Mouse (Mus musculus) forebrain, embryonic 14.5 days (tissue): ENCODE measurements at regions not wholly inside any gene's neighbourhood (a gene's known extent, or its start where the extent isn't known, plus 50 kb on each side); places are given as distances from the start of the nearest gene placed in this dataset.

Source experiments
- ATAC-seq: fragments of 200-750 bp; cut with Nextera tagmentation; 2 replicates; pipeline ENCODE4 v1.8.0; 2017; ENCODE audit warnings: mild to moderate bottlenecking, moderate library complexity
- DNase-seq: peaks from one replicate; pipeline ENCODE4 v3.0.0-alpha.2; 2015; ENCODE audit warnings: low spot score
- H3K27ac ChIP-seq: fragments of 300-500 bp; sonication (generic); 2 replicates; pipeline ENCODE4 v1.5.1; 2014; ENCODE audit warnings: low read depth, mild to moderate bottlenecking, control low read depth, low read length, moderate library complexity
- H3K27me3 ChIP-seq: fragments of 300-500 bp; sonication (generic); replicated peaks from 2 replicates; pipeline ENCODE4 v1.6.1; 2014; ENCODE audit warnings: low read length, control low read depth, mixed read lengths; ENCODE audit not compliant: control insufficient read depth, insufficient read depth
- H3K36me3 ChIP-seq: fragments of 300-500 bp; sonication (generic); 2 replicates; pipeline ENCODE4 v1.6.1; 2014; ENCODE audit warnings: low read length, control low read depth; ENCODE audit not compliant: control insufficient read depth, insufficient read depth
- H3K4me1 ChIP-seq: fragments of 300-500 bp; sonication (generic); 2 replicates; pipeline ENCODE4 v1.6.1; 2014; ENCODE audit warnings: antibody characterized with exemption, low read length, control low read depth; ENCODE audit not compliant: control insufficient read depth, insufficient read depth
- H3K4me2 ChIP-seq: fragments of 300-500 bp; sonication (generic); 2 replicates; pipeline ENCODE4 v1.6.1; 2014; ENCODE audit warnings: mild to moderate bottlenecking, control low read depth, low read length
- H3K4me3 ChIP-seq: fragments of 300-500 bp; sonication (generic); 2 replicates; pipeline ENCODE4 v1.5.1; 2014; ENCODE audit warnings: low read depth, low read length, control low read depth
- H3K9ac ChIP-seq: fragments of 300-500 bp; sonication (generic); 2 replicates; pipeline ENCODE4 v1.6.1; 2014; ENCODE audit warnings: mild to moderate bottlenecking, low read length, control low read depth, moderate library complexity
- H3K9me3 ChIP-seq: fragments of 300-500 bp; sonication (generic); replicated peaks from 2 replicates; pipeline ENCODE4 v1.6.1; 2016; ENCODE audit warnings: low read length, control low read depth, mixed read lengths; ENCODE audit not compliant: control insufficient read depth
- WGBS: fragments of 180-500 bp; shearing (Covaris S2); extraction: QIAGEN DNeasy Blood & Tissue Kit; methylation state at CpG from one replicate; pipeline ENCODE4 v1.1.7; 2014; 5-methylcytosine and 5-hydroxymethylcytosine counted together

DNA sequence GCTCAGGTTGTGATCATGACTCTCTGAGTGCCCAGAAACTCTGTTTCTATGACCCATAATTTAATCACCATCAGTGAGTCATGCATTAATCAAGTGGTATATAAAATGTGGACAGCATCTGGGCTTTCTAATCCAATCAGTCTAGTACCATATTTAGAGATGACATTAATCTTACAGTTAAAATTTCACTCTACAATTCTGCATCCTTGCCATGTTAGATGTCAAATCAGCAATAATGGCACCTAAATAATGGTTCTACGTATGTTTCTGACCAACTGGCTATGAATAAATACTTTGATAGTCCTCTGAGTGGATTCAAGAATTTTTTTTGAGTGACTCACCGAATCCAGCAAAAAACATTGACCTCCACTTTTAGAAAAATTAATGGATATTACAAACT, 383.0 kb upstream of the Gm12666 start:
- Histone ChIP-seq H3K9me3 (no peaks in the 10 kb centered on the region), H3K4me3 (no peak overlapping the region), H3K4me2 (no peak overlapping the region), H3K27me3 (no peaks in the 10 kb centered on the region), H3K36me3 (no peaks in the 10 kb centered on the region), H3K9ac (no peak overlapping the region), H3K4me1 (no peaks in the 10 kb centered on the region), H3K27ac (no peak overlapping the region)
- ATAC-seq (no peak), DNase-seq (no peak)
- WGBS: 86% methylated on average over 2 of the region's 2 CpGs

DNA sequence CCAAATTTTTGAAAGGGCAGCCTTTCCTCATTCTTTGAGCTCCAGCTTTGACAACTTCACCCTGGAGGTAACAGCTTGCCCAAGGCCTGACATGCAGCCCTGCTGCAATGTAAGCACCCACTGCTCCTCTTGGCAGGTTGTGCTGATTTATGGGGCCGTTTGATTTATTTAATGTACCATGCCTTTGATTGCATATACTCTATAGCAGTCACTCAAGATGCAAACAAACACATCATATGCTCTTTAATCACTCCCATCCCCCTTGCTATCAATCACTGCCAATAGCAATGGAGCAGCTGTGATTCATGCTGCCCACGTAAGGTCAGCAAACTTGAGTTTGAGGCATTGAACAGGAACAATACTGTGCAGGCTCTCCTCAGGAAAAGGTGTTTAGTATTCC, 373.8 kb upstream of the Gm12666 start:
- Histone ChIP-seq H3K4me3 (no peak overlapping the region), H3K9ac (no peak overlapping the region), H3K27me3 (no peaks in the 10 kb centered on the region), H3K4me2 (no peak overlapping the region), H3K9me3 (no peaks in the 10 kb centered on the region), H3K36me3 (no peaks in the 10 kb centered on the region), H3K27ac (no peak overlapping the region), H3K4me1 (no peaks in the 10 kb centered on the region)
- ATAC-seq (no peak), DNase-seq (no peak)
- 67% methylated on average over 2 of the region's 2 CpGs for WGBS

DNA sequence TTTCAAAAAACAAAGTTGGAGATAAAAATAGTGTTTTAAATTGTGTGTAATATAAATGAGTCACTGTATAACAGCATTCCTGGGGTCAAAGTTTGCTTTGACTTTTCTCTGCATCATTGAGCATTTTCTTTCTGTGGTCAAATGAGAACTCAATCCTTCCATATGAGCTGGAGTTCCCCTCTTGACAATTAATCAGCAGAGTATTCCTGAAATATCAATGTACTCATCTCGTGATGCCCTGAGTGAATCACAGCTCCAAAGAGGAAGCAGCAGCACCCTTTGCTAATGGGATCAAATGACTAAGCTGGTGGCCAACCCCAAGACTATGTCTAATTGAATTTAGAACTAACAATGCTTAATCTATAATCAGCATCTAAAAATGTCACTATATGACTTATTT, 363.6 kb upstream of the Gm12666 start:
- WGBS: 71% methylated on average over 1 of the region's 1 CpGs
- Histone ChIP-seq H3K9ac (no peak overlapping the region), H3K9me3 (no peaks in the 10 kb centered on the region), H3K27me3 (no peaks in the 10 kb centered on the region), H3K4me2 (no peak overlapping the region), H3K4me1 (no peaks in the 10 kb centered on the region), H3K4me3 (no peak overlapping the region), H3K27ac (no peak overlapping the region), H3K36me3 (no peaks in the 10 kb centered on the region)
- DNase-seq: no peak
- ATAC-seq: no peak

DNA sequence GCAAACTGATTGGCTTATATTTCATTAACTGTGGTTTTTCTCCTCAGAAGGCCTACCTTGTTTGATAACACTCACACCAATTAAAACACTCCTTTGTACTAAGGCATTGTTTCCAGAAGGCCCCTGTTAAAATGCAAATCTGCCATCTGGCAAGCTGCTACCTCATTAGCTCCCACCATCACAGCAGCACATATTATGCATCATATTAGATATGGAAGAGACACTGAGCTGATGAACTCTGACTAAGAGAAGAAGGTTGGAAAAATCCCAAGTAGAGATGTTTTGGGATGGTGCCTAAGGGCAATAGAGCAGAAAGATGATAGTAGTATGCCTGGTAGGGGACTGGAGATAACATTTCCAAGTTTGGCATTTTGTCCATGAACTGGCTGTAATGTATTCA, 350.5 kb upstream of the Gm12666 start:
- peak; percentile 77 for DNase-seq

DNA sequence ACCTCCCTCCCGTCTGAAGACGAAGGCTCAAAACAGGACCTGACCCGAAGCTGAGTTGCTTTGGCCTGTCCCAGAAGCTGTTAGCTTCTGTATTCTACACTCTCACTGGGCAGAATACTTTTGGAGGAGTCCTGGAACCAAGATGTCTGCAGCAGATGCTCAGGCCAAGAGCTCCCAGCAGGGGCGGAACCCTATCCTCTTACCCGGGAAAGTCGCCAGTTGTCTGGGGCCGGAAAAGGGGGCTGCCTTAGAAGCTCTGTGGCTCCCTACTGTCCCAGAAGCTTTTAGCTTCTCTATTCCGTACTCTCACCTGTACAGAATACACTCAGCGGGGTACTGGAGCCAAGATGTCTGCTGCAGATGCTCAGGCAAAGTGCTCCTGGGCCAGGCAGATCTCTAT, 346.7 kb upstream of the Gm12666 start:
- H3K9ac ChIP-seq: no peak overlapping the region
- no peak overlapping the region for H3K27ac ChIP-seq
- no peak for DNase-seq
- no peak overlapping the region for H3K4me2 ChIP-seq
- no peaks in the 10 kb centered on the region for H3K36me3 ChIP-seq
- H3K9me3 ChIP-seq: no peaks in the 10 kb centered on the region
- WGBS: 96% methylated on average over 9 of the region's 9 CpGs
- H3K4me3 ChIP-seq: no peak overlapping the region
- no peaks in the 10 kb centered on the region for H3K4me1 ChIP-seq
- ATAC-seq: no peak
- H3K27me3 ChIP-seq: no peaks in the 10 kb centered on the region

More for the DNA sequence above, 350.5 kb upstream of the Gm12666 start:
- H3K27me3 ChIP-seq: no peaks in the 10 kb centered on the region
- no peak overlapping the region for H3K27ac ChIP-seq
- ATAC-seq: peak; percentile 95
- no peaks in the 10 kb centered on the region for H3K4me1 ChIP-seq
- no peaks in the 10 kb centered on the region for H3K9me3 ChIP-seq
- no peak overlapping the region for H3K4me3 ChIP-seq
- no peak overlapping the region for H3K9ac ChIP-seq
- no peak overlapping the region for H3K4me2 ChIP-seq
- H3K36me3 ChIP-seq: no peaks in the 10 kb centered on the region

DNA sequence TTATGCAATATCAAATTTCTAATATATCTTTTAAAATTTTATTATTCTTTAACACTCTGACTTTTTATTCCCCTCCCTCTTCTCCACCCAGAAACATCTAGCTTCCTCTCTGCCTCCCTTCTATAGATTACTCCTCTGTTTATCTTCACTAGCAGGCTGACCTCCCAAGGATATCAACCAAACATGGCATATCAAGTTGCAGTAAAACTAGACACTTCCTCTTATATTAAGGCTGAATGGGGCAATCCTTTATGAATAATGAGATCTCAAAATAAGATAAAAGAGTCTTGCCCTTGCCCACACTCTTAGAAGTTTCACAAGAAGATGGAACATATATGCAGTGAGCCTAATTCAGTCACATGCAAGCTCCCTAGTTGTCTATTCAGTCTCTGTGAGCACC, 310.5 kb upstream of the Gm12666 start:
- no peaks in the 10 kb centered on the region for H3K27me3 ChIP-seq
- H3K36me3 ChIP-seq: no peaks in the 10 kb centered on the region
- H3K4me1 ChIP-seq: no peaks in the 10 kb centered on the region
- H3K4me2 ChIP-seq: no peak overlapping the region
- no peak for DNase-seq
- ATAC-seq: no peak
- no peak overlapping the region for H3K27ac ChIP-seq
- no peak overlapping the region for H3K4me3 ChIP-seq
- H3K9me3 ChIP-seq: no peaks in the 10 kb centered on the region
- H3K9ac ChIP-seq: no peak overlapping the region

DNA sequence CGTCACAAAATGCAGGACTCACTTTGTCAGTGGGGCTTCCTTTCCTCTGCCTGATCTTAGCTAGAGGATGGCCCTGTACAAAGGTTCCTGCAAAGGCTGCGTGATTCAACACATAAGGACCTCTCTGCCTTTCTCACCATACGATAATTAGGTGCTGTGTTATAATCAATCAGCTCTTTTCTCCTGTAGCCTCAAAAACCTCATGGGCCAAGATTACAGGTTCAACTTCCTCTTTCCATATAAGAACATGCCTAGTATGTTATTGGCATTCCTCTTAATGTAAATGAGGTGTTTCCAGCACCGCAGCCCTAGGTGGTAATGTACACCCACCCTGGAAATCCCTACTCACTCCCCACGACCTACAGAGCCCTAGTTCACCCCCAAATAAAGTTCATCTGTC, 308.6 kb upstream of the Gm12666 start:
- Histone ChIP-seq H3K27me3 (no peaks in the 10 kb centered on the region), H3K9ac (no peak overlapping the region), H3K36me3 (no peaks in the 10 kb centered on the region), H3K4me2 (no peak overlapping the region), H3K4me3 (no peak overlapping the region), H3K4me1 (no peaks in the 10 kb centered on the region), H3K27ac (no peak overlapping the region), H3K9me3 (no peaks in the 10 kb centered on the region)
- WGBS: 78% methylated on average over 5 of the region's 5 CpGs
- DNase-seq (no peak), ATAC-seq (no peak)

DNA sequence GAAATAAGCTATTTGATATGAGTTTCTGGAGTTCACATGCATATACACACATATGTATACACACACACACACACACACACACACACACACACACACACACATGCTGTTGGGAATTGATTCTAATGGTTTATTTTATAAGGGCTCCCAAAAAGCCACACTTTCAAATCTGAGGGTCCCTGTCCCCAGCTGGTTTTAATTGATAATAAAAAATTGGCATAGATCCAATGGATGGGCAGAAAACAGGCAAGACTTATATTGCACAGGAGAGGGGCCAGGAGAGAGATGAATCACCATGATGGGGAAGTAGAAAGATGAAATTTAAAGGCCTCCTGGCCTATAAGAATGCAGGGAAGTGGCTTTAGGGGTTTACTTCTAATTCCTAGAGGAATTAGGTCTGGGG, 295.1 kb upstream of the Gm12666 start:
- Histone ChIP-seq H3K4me3 (no peak overlapping the region), H3K4me2 (no peak overlapping the region), H3K4me1 (no peaks in the 10 kb centered on the region), H3K9me3 (no peaks in the 10 kb centered on the region), H3K27ac (no peak overlapping the region), H3K27me3 (no peaks in the 10 kb centered on the region), H3K9ac (no peak overlapping the region), H3K36me3 (no peaks in the 10 kb centered on the region)
- DNase-seq (no peak), ATAC-seq (no peak)

DNA sequence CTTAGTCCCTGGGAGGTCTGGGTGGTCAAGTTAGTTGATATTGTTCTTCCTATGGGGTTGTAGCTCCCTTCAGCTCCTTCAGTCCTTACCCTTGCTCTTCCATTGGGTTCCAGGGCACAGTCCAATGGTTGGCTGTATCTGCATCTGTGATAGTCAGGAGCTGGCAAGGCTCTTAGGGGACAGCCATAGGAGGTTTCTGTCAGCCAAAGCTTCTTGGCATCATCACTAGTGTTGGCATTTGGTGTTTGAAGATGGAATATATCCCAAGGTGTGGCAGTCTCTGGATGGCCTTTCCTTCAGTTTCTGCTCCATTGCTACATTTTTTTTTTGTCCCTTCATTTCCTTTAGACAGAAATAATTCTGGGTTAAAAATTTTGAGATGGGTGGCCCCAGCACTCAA, 266.6 kb upstream of the Gm12666 start:
- Histone ChIP-seq H3K9ac (no peak overlapping the region), H3K4me2 (no peak overlapping the region), H3K36me3 (no peaks in the 10 kb centered on the region), H3K27ac (no peak overlapping the region), H3K27me3 (no peaks in the 10 kb centered on the region), H3K4me3 (no peak overlapping the region), H3K9me3 (no peaks in the 10 kb centered on the region), H3K4me1 (no peaks in the 10 kb centered on the region)
- DNase-seq (no peak), ATAC-seq (no peak)
